Mouse (Mus musculus) liver, adult 2 months (tissue): Measurements from ENCODE around the gene Fscn2.
A peak's percentile ranks its signal among the peaks of the same experiment; 100 is the strongest.

Experiments
- CTCF ChIP-seq: fragments of 200-500 bp; IDR thresholded peaks from 2 replicates; pipeline ENCODE4 v1.5.1; 2011; ENCODE audit warnings: low read depth, low read length, control low read depth
- POLR2A ChIP-seq: fragments of 200-500 bp; IDR thresholded peaks from 2 replicates; pipeline ENCODE4 v1.6.1; 2011; ENCODE audit warnings: low read length, control low read depth; ENCODE audit not compliant: insufficient read depth; ENCODE audit errors: extremely low read depth

GRCm38 (mm10) chr11:120373025-120373424, 11.7 kb downstream of the Fscn2 start:
- TF ChIP-seq POLR2A (no peak), CTCF (peak; percentile 10; the same call in 1 of the 2 replicates)
